In the genomic region with DNA sequence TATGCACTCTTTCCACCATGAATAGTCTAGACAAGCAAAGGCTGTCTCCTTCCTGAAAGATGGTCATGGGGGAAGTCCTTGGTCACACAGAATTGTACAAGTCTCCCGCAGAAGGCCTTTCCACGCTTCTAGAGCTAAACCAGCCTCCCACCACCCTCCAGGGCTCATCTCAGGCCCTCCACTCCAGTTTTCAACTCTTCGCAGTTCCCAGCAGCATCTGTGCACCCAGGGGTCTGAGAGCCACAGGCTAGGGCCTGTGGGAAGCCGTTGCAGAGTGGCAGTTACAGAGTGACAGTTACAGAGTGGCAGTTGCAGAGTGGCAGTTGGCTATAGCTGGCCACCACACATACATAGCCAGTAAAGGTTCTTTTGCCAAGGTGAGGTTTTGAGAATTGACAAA, we compare ENCODE assay signal across 9 mouse cellular contexts. TPM values are rescaled to one million over a fixed set of nuclear protein-coding genes. Genes with fewer than 3 reads are reported as not detected.
DNase-seq lines count a peak whose midpoint lies in the region; ATAC-seq and TF ChIP-seq lines count a peak whose summit lies in the region.
"Not testable (repeated sequence)": the region's sequence is repeated elsewhere in the genome, so short reads cannot be mapped to it uniquely, and the experiment has no call there.
"Had no signal": no experiment of that assay in that cellular context is flagged by ENCODE, and none has a peak within 500 bp of the region (broad histone marks: within the 10 kb centered on the region; RNA-seq: fewer than 3 reads in every experiment).

No protein-coding gene starts in this region.

- TF ChIP-seq RAD21 in CH12.LX (IDR thresholded peaks at IDR 0.05; ENCODE audit: low read depth, low read length) = not testable (repeated sequence)

- not testable (repeated sequence) for H3K4me1 ChIP-seq in CH12.LX (ENCODE audit: control insufficient read depth in 1 of 2, insufficient read depth in 2 of 2); bone marrow, adult 2 months (ENCODE audit: control insufficient read depth, insufficient read depth, low read length); forebrain, embryonic 11.5 days (replicated peaks; ENCODE audit: control insufficient read depth, insufficient read depth, low read length); neural tube, embryonic 11.5 days (ENCODE audit: control insufficient read depth, insufficient read depth, low read length); testis, adult 2 months (ENCODE audit: control insufficient read depth, insufficient read depth, low read length)
- peaks cover 45% of the 10 kb centered on the region for H3K4me1 ChIP-seq in liver, embryonic 12.5 days
- peaks cover 21 to 26% of the 10 kb centered on the region in 2 experiments for H3K4me1 ChIP-seq in liver, embryonic 14.5 days (replicated peaks; ENCODE audit: control insufficient read depth in 2 of 2, insufficient read depth in 2 of 2, low read length in 1 of 2)
- peaks cover 30% of the 10 kb centered on the region for H3K4me1 ChIP-seq in liver, postnatal 0 days (ENCODE audit: insufficient read depth)

- H3K9me3 ChIP-seq in CH12.LX (replicated peaks; ENCODE audit: low read length) = peaks cover 36% of the 10 kb centered on the region
- H3K9me3 ChIP-seq in forebrain, embryonic 11.5 days (ENCODE audit: control insufficient read depth, low read length); liver, embryonic 12.5 days (replicated peaks); liver, embryonic 14.5 days (ENCODE audit: control insufficient read depth, low read length); liver, postnatal 0 days (ENCODE audit: low read length); neural tube, embryonic 11.5 days (ENCODE audit: control insufficient read depth, low read length): not testable (repeated sequence)

- H3K4me2 ChIP-seq in CH12.LX (ENCODE audit: insufficient read depth, low read depth, poor library complexity, severe bottlenecking); forebrain, embryonic 11.5 days (ENCODE audit: low read depth, low read length, severe bottlenecking); neural tube, embryonic 11.5 days (ENCODE audit: low read depth): not testable (repeated sequence)
- H3K4me2 ChIP-seq in liver, embryonic 12.5 days = peak overlapping the region; percentile 51
- H3K4me2 ChIP-seq in liver, embryonic 14.5 days (ENCODE audit: low read depth) = peak overlapping the region; percentile 36; the same call in 1 of the 2 replicates
- H3K4me2 ChIP-seq in liver, postnatal 0 days (ENCODE audit: low read depth, low read length) = peak overlapping the region; percentile 34; the same call in 1 of the 2 replicates

- H3K36me3 ChIP-seq in CH12.LX (replicated peaks in 1 of 2; ENCODE audit: control insufficient read depth in 1 of 2, insufficient read depth in 1 of 2, low read length in 1 of 2) = peaks cover 52 to 65% of the 10 kb centered on the region in 2 experiments
- not testable (repeated sequence) for H3K36me3 ChIP-seq in forebrain, embryonic 11.5 days (ENCODE audit: control insufficient read depth, insufficient read depth, low read length); neural tube, embryonic 11.5 days (ENCODE audit: control insufficient read depth, insufficient read depth, low read length); testis, adult 2 months (ENCODE audit: control insufficient read depth, insufficient read depth, low read length)
- H3K36me3 ChIP-seq in liver, embryonic 12.5 days = peaks cover 62% of the 10 kb centered on the region
- H3K36me3 ChIP-seq in liver, embryonic 14.5 days (replicated peaks; ENCODE audit: control insufficient read depth, insufficient read depth, low read depth) = peaks cover 23% of the 10 kb centered on the region
- peaks cover 21% of the 10 kb centered on the region for H3K36me3 ChIP-seq in liver, postnatal 0 days (replicated peaks; ENCODE audit: insufficient read depth, low read length)

- in situ Hi-C loops in CH12.LX (cut with MboI; ENCODE audit: low pct_ligation_motif_present, low pct_unique_long_range_greater_than_20kb, low sequenced_read_pairs) = not testable (repeated sequence)

- not testable (repeated sequence) for H3K79me2 ChIP-seq in CH12.LX (replicated peaks; ENCODE audit: control insufficient read depth, extremely low read depth, insufficient read depth, poor library complexity, severe bottlenecking)

- 65% methylated on average over 4 of the region's 4 CpGs for WGBS in bone marrow, adult 2 months
- 97% methylated on average over 4 of the region's 4 CpGs for WGBS in forebrain, embryonic 11.5 days
- WGBS in liver, embryonic 12.5 days (ENCODE audit: insufficient replicate concordance) = 82% methylated on average over 4 of the region's 4 CpGs
- WGBS in liver, embryonic 14.5 days (ENCODE audit: insufficient replicate concordance) = 79% methylated on average over 4 of the region's 4 CpGs
- WGBS in liver, postnatal 0 days (ENCODE audit: insufficient replicate concordance) = 82% methylated on average over 4 of the region's 4 CpGs
- WGBS in neural tube, embryonic 11.5 days = 97% methylated on average over 4 of the region's 4 CpGs

- not testable (repeated sequence) for TF ChIP-seq EP300 in CH12.LX (IDR thresholded peaks at IDR 0.05; ENCODE audit: low read length); liver, embryonic 14.5 days (IDR thresholded peaks at IDR 0.05; ENCODE audit: low read depth); liver, postnatal 0 days (IDR thresholded peaks at IDR 0.05; ENCODE audit: low read depth)

- not testable (repeated sequence) for H3K27me3 ChIP-seq in CH12.LX (replicated peaks); forebrain, embryonic 11.5 days (ENCODE audit: control insufficient read depth, insufficient read depth, low read length); liver, embryonic 12.5 days (replicated peaks); liver, embryonic 14.5 days (ENCODE audit: control insufficient read depth, insufficient read depth, low read length); liver, postnatal 0 days (ENCODE audit: insufficient read depth, low read length); neural tube, embryonic 11.5 days (ENCODE audit: control insufficient read depth, insufficient read depth, low read length); testis, adult 2 months (ENCODE audit: control insufficient read depth, insufficient read depth, low read length)

- H3K9ac ChIP-seq in CH12.LX (ENCODE audit: insufficient read depth, low read depth); forebrain, embryonic 11.5 days (ENCODE audit: low read length); liver, embryonic 12.5 days; liver, embryonic 14.5 days (replicated peaks); neural tube, embryonic 11.5 days (ENCODE audit: low read length): not testable (repeated sequence)
- 0 out of 2 replicates have a peak overlapping the region, but pooled peaks have one; percentile 22 for H3K9ac ChIP-seq in liver, postnatal 0 days (replicated peaks)

- not testable (repeated sequence) for ATAC-seq in forebrain, embryonic 11.5 days (replicated peaks; ENCODE audit: low FRiP score); liver, embryonic 12.5 days; liver, embryonic 14.5 days (ENCODE audit: insufficient read depth); liver, postnatal 0 days; neural tube, embryonic 11.5 days (ENCODE audit: insufficient read depth, low FRiP score, low TSS enrichment)

- DNase-seq in CH12.LX (ENCODE audit: extremely low read depth); liver, embryonic 14.5 days (ENCODE audit: low read depth in 3 of 3, low spot score in 3 of 3): not testable (repeated sequence)
- DNase-seq in forebrain, embryonic 11.5 days (ENCODE audit: low spot score) = peak; percentile 42
- DNase-seq in liver, postnatal 0 days = peak; percentile 23
- DNase-seq in neural tube, embryonic 11.5 days (ENCODE audit: low spot score) = peak; percentile 1

- not testable (repeated sequence) for TF ChIP-seq CTCF in CH12.LX (conservative IDR thresholded peaks at IDR 0.05 in 1 of 2, IDR thresholded peaks at IDR 0.05 in 1 of 2; ENCODE audit: low read depth in 2 of 2, low read length in 2 of 2); bone marrow, adult 2 months (IDR thresholded peaks at IDR 0.05; ENCODE audit: control insufficient read depth, insufficient read depth, low read length); liver, embryonic 14.5 days (IDR thresholded peaks at IDR 0.05; ENCODE audit: low read depth); liver, postnatal 0 days (IDR thresholded peaks at IDR 0.05; ENCODE audit: low read depth); testis, adult 2 months (IDR thresholded peaks at IDR 0.05; ENCODE audit: control insufficient read depth, insufficient read depth, insufficient replicate concordance, low read depth, low read length)

- H3K27ac ChIP-seq in CH12.LX (ENCODE audit: insufficient read depth, low read depth); forebrain, embryonic 11.5 days (ENCODE audit: low read depth, low read length); liver, postnatal 0 days (ENCODE audit: low read depth); neural tube, embryonic 11.5 days (ENCODE audit: low read depth, low read length): not testable (repeated sequence)
- H3K27ac ChIP-seq in bone marrow, adult 2 months (ENCODE audit: control insufficient read depth, insufficient read depth, low read depth, low read length, poor library complexity) = peak overlapping the region; percentile 53; the same call in 1 of the 2 replicates
- H3K27ac ChIP-seq in liver, embryonic 12.5 days = peak overlapping the region; percentile 70
- peak overlapping the region; percentile 39 for H3K27ac ChIP-seq in liver, embryonic 14.5 days
- H3K27ac ChIP-seq in testis, adult 2 months (ENCODE audit: control insufficient read depth, insufficient read depth, low read depth, low read length) = peak overlapping the region; percentile 87

- not testable (repeated sequence) for H3K4me3 ChIP-seq in CH12.LX (replicated peaks in 1 of 3; ENCODE audit: low read depth in 2 of 3, low read length in 2 of 3, poor library complexity in 1 of 3); bone marrow, adult 2 months (replicated peaks; ENCODE audit: control insufficient read depth, low read depth, low read length); forebrain, embryonic 11.5 days (ENCODE audit: low read depth, low read length); liver, postnatal 0 days (ENCODE audit: low read depth, low read length); neural tube, embryonic 11.5 days (ENCODE audit: low read depth, low read length); testis, adult 2 months (ENCODE audit: control insufficient read depth, low read depth, low read length)
- peak overlapping the region; percentile 30 for H3K4me3 ChIP-seq in liver, embryonic 12.5 days
- H3K4me3 ChIP-seq in liver, embryonic 14.5 days (ENCODE audit: insufficient read depth in 1 of 2, low read depth in 2 of 2, low read length in 2 of 2) = peak overlapping the region in 1 of 2 experiments; percentile 10; a peak in 1 of 4 replicates

- TF ChIP-seq POLR2A in CH12.LX (IDR thresholded peaks at IDR 0.05; ENCODE audit: low read depth, low read length) = peak; percentile 48
- not testable (repeated sequence) for TF ChIP-seq POLR2A in bone marrow, adult 2 months (IDR thresholded peaks at IDR 0.05; ENCODE audit: borderline replicate concordance, control insufficient read depth, low read depth, low read length); testis, adult 2 months (IDR thresholded peaks at IDR 0.05; ENCODE audit: control insufficient read depth, low read depth, low read length)

- dilution Hi-C loops in CH12.LX (cut with MboI; ENCODE audit: extremely low pct_ligation_motif_present, extremely low pct_unique_long_range_greater_than_20kb, low sequenced_read_pairs) = not testable (repeated sequence)

RNA-seq across cellular contexts. Expression of gene Vars, which starts 4.9 kb away (rescaled TPM):
- 238 and 277 TPM in 2 replicates for total RNA-seq in CH12.LX (2012; rRNA removed)
- total RNA-seq in CH12.LX (2014; rRNA removed) = 90.3 and 97.4 TPM in 2 replicates
- polyA plus RNA-seq in CH12.LX (2012; ENCODE audit: insufficient read length, low read depth) = 253 and 280 TPM in 2 replicates
- 117 and 158 TPM in 2 replicates for polyA plus RNA-seq in bone marrow, adult 2 months (2011; ENCODE audit: insufficient read depth, insufficient read length, low replicate concordance, missing spikeins)
- 169 and 174 TPM in 2 replicates for polyA plus RNA-seq in forebrain, embryonic 11.5 days (2014; fragmentation: Nextera tagmentation; extraction: Ambion mirVana)
- 208 and 211 TPM in 2 replicates for polyA plus RNA-seq in liver, embryonic 12.5 days (2016; fragmentation: Nextera tagmentation; extraction: Ambion mirVana)
- 58.2 and 67.6 TPM in 2 replicates for polyA plus RNA-seq in liver, embryonic 14.5 days (2012; rRNA removed)
- 61.7 and 77.3 TPM in 2 replicates for polyA plus RNA-seq in liver, embryonic 14.5 days (2014; fragmentation: Nextera tagmentation; extraction: Ambion mirVana)
- polyA plus RNA-seq in liver, postnatal 0 days (2015; fragmentation: Nextera tagmentation; extraction: Ambion mirVana) = 38.0 and 43.8 TPM in 2 replicates
- polyA plus RNA-seq in neural tube, embryonic 11.5 days (2014; fragmentation: Nextera tagmentation; extraction: Ambion mirVana) = 109 and 114 TPM in 2 replicates
- 261 and 309 TPM in 2 replicates for polyA plus RNA-seq in testis, adult 2 months (2012; rRNA removed)

RNA-seq across cellular contexts. Expression of gene Lsm2, which starts 14.3 kb away (rescaled TPM):
- total RNA-seq in CH12.LX (2012; rRNA removed) (104 and 120 TPM in 2 replicates), CH12.LX (2014; rRNA removed) (134 and 135 TPM in 2 replicates)
- polyA plus RNA-seq in CH12.LX (2012; ENCODE audit: insufficient read length, low read depth) = 274 and 345 TPM in 2 replicates
- 70.0 and 84.5 TPM in 2 replicates for polyA plus RNA-seq in bone marrow, adult 2 months (2011; ENCODE audit: insufficient read depth, insufficient read length, low replicate concordance, missing spikeins)
- 288 and 292 TPM in 2 replicates for polyA plus RNA-seq in forebrain, embryonic 11.5 days (2014; fragmentation: Nextera tagmentation; extraction: Ambion mirVana)
- polyA plus RNA-seq in liver, embryonic 12.5 days (2016; fragmentation: Nextera tagmentation; extraction: Ambion mirVana) = 202 and 215 TPM in 2 replicates
- 81.5 and 121 TPM in 2 replicates for polyA plus RNA-seq in liver, embryonic 14.5 days (2012; rRNA removed)
- polyA plus RNA-seq in liver, embryonic 14.5 days (2014; fragmentation: Nextera tagmentation; extraction: Ambion mirVana) = 122 and 132 TPM in 2 replicates
- 69.8 and 76.7 TPM in 2 replicates for polyA plus RNA-seq in liver, postnatal 0 days (2015; fragmentation: Nextera tagmentation; extraction: Ambion mirVana)
- polyA plus RNA-seq in neural tube, embryonic 11.5 days (2014; fragmentation: Nextera tagmentation; extraction: Ambion mirVana) = 209 and 211 TPM in 2 replicates
- 480 and 579 TPM in 2 replicates for polyA plus RNA-seq in testis, adult 2 months (2012; rRNA removed)

RNA-seq across cellular contexts. Expression of gene Vwa7, which starts 20.5 kb away (rescaled TPM):
- total RNA-seq in CH12.LX (2012; rRNA removed) (0.42 and 0.46 TPM in 2 replicates), CH12.LX (2014; rRNA removed) (0.07 TPM in 1 of 2 replicates, not detected in the other)
- polyA plus RNA-seq in CH12.LX (2012; ENCODE audit: insufficient read length, low read depth) = 0.94 and 1.2 TPM in 2 replicates
- 0.77 and 1.2 TPM in 2 replicates for polyA plus RNA-seq in bone marrow, adult 2 months (2011; ENCODE audit: insufficient read depth, insufficient read length, low replicate concordance, missing spikeins)
- polyA plus RNA-seq in forebrain, embryonic 11.5 days (2014; fragmentation: Nextera tagmentation; extraction: Ambion mirVana) = 0.15 and 0.27 TPM in 2 replicates
- 0.10 and 0.15 TPM in 2 replicates for polyA plus RNA-seq in liver, embryonic 12.5 days (2016; fragmentation: Nextera tagmentation; extraction: Ambion mirVana)
- polyA plus RNA-seq in liver, embryonic 14.5 days (2012; rRNA removed) = 0.12 and 0.18 TPM in 2 replicates
- 0.09 TPM in 1 of 2 replicates, not detected in the other for polyA plus RNA-seq in liver, embryonic 14.5 days (2014; fragmentation: Nextera tagmentation; extraction: Ambion mirVana)
- polyA plus RNA-seq in liver, postnatal 0 days (2015; fragmentation: Nextera tagmentation; extraction: Ambion mirVana) = 0.09 and 0.12 TPM in 2 replicates
- 0.08 TPM in 1 of 2 replicates, not detected in the other for polyA plus RNA-seq in neural tube, embryonic 11.5 days (2014; fragmentation: Nextera tagmentation; extraction: Ambion mirVana)
- 0.65 and 0.84 TPM in 2 replicates for polyA plus RNA-seq in testis, adult 2 months (2012; rRNA removed)

RNA-seq across cellular contexts. Expression of gene Hspa1l, which starts 23.4 kb away (rescaled TPM):
- total RNA-seq in CH12.LX (2012; rRNA removed) = 0.30 and 0.38 TPM in 2 replicates
- not detected in 2 replicates for total RNA-seq in CH12.LX (2014; rRNA removed)
- 1.1 and 1.4 TPM in 2 replicates for polyA plus RNA-seq in CH12.LX (2012; ENCODE audit: insufficient read length, low read depth)
- polyA plus RNA-seq in bone marrow, adult 2 months (2011; ENCODE audit: insufficient read depth, insufficient read length, low replicate concordance, missing spikeins) = not detected in 2 replicates
- 1.7 and 1.8 TPM in 2 replicates for polyA plus RNA-seq in forebrain, embryonic 11.5 days (2014; fragmentation: Nextera tagmentation; extraction: Ambion mirVana)
- 0.38 and 0.49 TPM in 2 replicates for polyA plus RNA-seq in liver, embryonic 12.5 days (2016; fragmentation: Nextera tagmentation; extraction: Ambion mirVana)
- 0.02 TPM in 1 of 2 replicates, not detected in the other for polyA plus RNA-seq in liver, embryonic 14.5 days (2012; rRNA removed)
- 0.19 and 0.25 TPM in 2 replicates for polyA plus RNA-seq in liver, embryonic 14.5 days (2014; fragmentation: Nextera tagmentation; extraction: Ambion mirVana)
- polyA plus RNA-seq in liver, postnatal 0 days (2015; fragmentation: Nextera tagmentation; extraction: Ambion mirVana) = 0.18 TPM in 1 of 2 replicates, not detected in the other
- polyA plus RNA-seq in neural tube, embryonic 11.5 days (2014; fragmentation: Nextera tagmentation; extraction: Ambion mirVana) = 1.8 and 2.0 TPM in 2 replicates
- 718 and 731 TPM in 2 replicates for polyA plus RNA-seq in testis, adult 2 months (2012; rRNA removed)
- total RNA-seq: common myeloid progenitor, adult 5-6 weeks had no signal

RNA-seq across cellular contexts. Expression of gene Hspa1a, which starts 24.0 kb away (rescaled TPM):
- not detected in 2 replicates for total RNA-seq in CH12.LX (2012; rRNA removed)
- total RNA-seq in CH12.LX (2014; rRNA removed) = not detected in 2 replicates
- polyA plus RNA-seq in CH12.LX (2012; ENCODE audit: insufficient read length, low read depth) = not detected in 2 replicates
- polyA plus RNA-seq in bone marrow, adult 2 months (2011; ENCODE audit: insufficient read depth, insufficient read length, low replicate concordance, missing spikeins) = 1.9 TPM in 1 of 2 replicates, not detected in the other
- polyA plus RNA-seq in forebrain, embryonic 11.5 days (2014; fragmentation: Nextera tagmentation; extraction: Ambion mirVana) = 1.6 TPM in 2 replicates
- 2.8 and 5.0 TPM in 2 replicates for polyA plus RNA-seq in liver, embryonic 12.5 days (2016; fragmentation: Nextera tagmentation; extraction: Ambion mirVana)
- 0.90 and 2.5 TPM in 2 replicates for polyA plus RNA-seq in liver, embryonic 14.5 days (2012; rRNA removed)
- 0.38 and 0.41 TPM in 2 replicates for polyA plus RNA-seq in liver, embryonic 14.5 days (2014; fragmentation: Nextera tagmentation; extraction: Ambion mirVana)
- 0.46 and 0.59 TPM in 2 replicates for polyA plus RNA-seq in liver, postnatal 0 days (2015; fragmentation: Nextera tagmentation; extraction: Ambion mirVana)
- polyA plus RNA-seq in neural tube, embryonic 11.5 days (2014; fragmentation: Nextera tagmentation; extraction: Ambion mirVana) = 1.1 and 1.9 TPM in 2 replicates
- polyA plus RNA-seq in testis, adult 2 months (2012; rRNA removed) = 4.4 and 5.5 TPM in 2 replicates
